Mouse (Mus musculus) brain, adult 2 months (tissue): ENCODE measurements around the gene Rfx8.

Source experiments
- DNase-seq: peaks from one replicate; pipeline ENCODE4 v3.0.0; 2011; ENCODE audit warnings: low read depth, low spot score

Gene Rfx8

GRCm38 (mm10) chr1:39648584-39648983 lies 72.2 kb downstream of the Rfx8 start:
- DNase-seq, result no peak

- DNase-seq, result peak; percentile 89
Measured at GRCm38 (mm10) chr1:39645905-39646759, 74.7 kb downstream of the Rfx8 start.

GRCm38 (mm10) chr1:39644333-39644732 lies 76.5 kb downstream of the Rfx8 start:
- no peak for DNase-seq

GRCm38 (mm10) chr1:39641667-39642066 lies 79.1 kb downstream of the Rfx8 start:
- no peak for DNase-seq

GRCm38 (mm10) chr1:39637139-39637538 lies 83.7 kb downstream of the Rfx8 start:
- DNase-seq, result peak; percentile 63

GRCm38 (mm10) chr1:39636660-39637059 lies 84.1 kb downstream of the Rfx8 start:
- DNase-seq, result peak; percentile 38

GRCm38 (mm10) chr1:39636196-39636595 lies 84.6 kb downstream of the Rfx8 start:
- no peak for DNase-seq

- DNase-seq, result no peak
Measured at GRCm38 (mm10) chr1:39628606-39629005, 92.2 kb downstream of the Rfx8 start.

GRCm38 (mm10) chr1:39625491-39625890 lies 95.3 kb downstream of the Rfx8 start:
- DNase-seq, result no peak

- no peak for DNase-seq
Measured at GRCm38 (mm10) chr1:39623729-39624128, 97.1 kb downstream of the Rfx8 start.

- DNase-seq, result no peak
Measured at GRCm38 (mm10) chr1:39623106-39623505, 97.7 kb downstream of the Rfx8 start.

GRCm38 (mm10) chr1:39618524-39618923 lies 102.3 kb downstream of the Rfx8 start:
- no peak for DNase-seq

- DNase-seq, result no peak
Measured at GRCm38 (mm10) chr1:39615526-39615925, 105.3 kb downstream of the Rfx8 start.
